In genomic region chr11:97559549-97559948, GRCm38 (mm10) we compare ENCODE assay signal across 10 mouse cellular contexts. TPM values are rescaled to one million over a fixed set of nuclear protein-coding genes. Genes with fewer than 3 reads are reported as not detected.
A peak's percentile ranks its signal among the peaks of the same experiment; 100 is the strongest.
DNase-seq lines count a peak whose midpoint lies in the region.
"Had no signal": no experiment of that assay in that cellular context is flagged by ENCODE, and none has a peak within 500 bp of the region (broad histone marks: within the 10 kb centered on the region; RNA-seq: fewer than 3 reads in every experiment).

No protein-coding gene starts in this region.

- intact Hi-C loops in left cerebral cortex, postnatal 4 days (cut with DNase I) = no loop called here
- intact Hi-C loops in left cerebral cortex, postnatal 10 days (cut with DNase I) = no loop called here

- DNase-seq in embryo, embryonic 10.5 days (ENCODE audit: low spot score) = peak; percentile 60
- DNase-seq in embryo, embryonic 9.5 days (ENCODE audit: extremely low spot score) = no peak
- peak; percentile 54 for DNase-seq in left cerebral cortex, postnatal 4 days
- DNase-seq in left cerebral cortex, postnatal 10 days (ENCODE audit: extremely low spot score in 1 of 2, low spot score in 2 of 2) = no peak
- peak; percentile 44 for DNase-seq in 416B (ENCODE audit: low read depth)
- peak; percentile 56 for DNase-seq in brain, adult 2 months (ENCODE audit: low read depth, low spot score)
- no peak for DNase-seq in adrenal gland, adult 8-10 months
- no peak for DNase-seq in frontal cortex, postnatal 25 days (ENCODE audit: low spot score in 2 of 2)
- DNase-seq: cerebellum, adult 11 months; kidney, adult 18-20 months had no signal

RNA-seq across cellular contexts. Expression of gene Srcin1, which starts 16.4 kb away (rescaled TPM):
- 100 to 1,000 TPM; 163 to 177 TPM for total RNA-seq in left cerebral cortex, postnatal 4 days (2021)
- 100 to 1,000 TPM; 281 to 294 TPM for total RNA-seq in left cerebral cortex, postnatal 10 days (2021)
- total RNA-seq in adrenal gland, adult 8-10 months (2022) = 10 to 100 TPM; 10.7 to 37.6 (median 19.9) TPM

RNA-seq across cellular contexts. Expression of gene 4933428G20Rik, which starts 59.4 kb away (rescaled TPM):
- total RNA-seq in left cerebral cortex, postnatal 4 days (2021) = under 1 TPM in 1 of 2 experiments, not detected in 1; 0.26 TPM
- total RNA-seq in left cerebral cortex, postnatal 10 days (2021) = not detected
- total RNA-seq in adrenal gland, adult 8-10 months (2022) = under 1 TPM in 3 of 4 experiments, not detected in 1; 0.35 to 0.80 (median 0.45) TPM

Comparison
In these comparisons a context has a peak if more than half of its experiments do, and no peak if none do; other contexts are left out.
1. DNase-seq: peak in embryo, embryonic 10.5 days (single experiment), left cerebral cortex, postnatal 4 days (single experiment), 416B (single experiment) and brain, adult 2 months (single experiment); none in embryo, embryonic 9.5 days (single experiment), left cerebral cortex, postnatal 10 days (0 of 2), adrenal gland, adult 8-10 months (single experiment) and frontal cortex, postnatal 25 days (0 of 2).
2. RNA of gene Srcin1, which starts 16.4 kb away (total RNA-seq): 281 to 294 TPM in left cerebral cortex, postnatal 10 days and 163 to 177 TPM in left cerebral cortex, postnatal 4 days; 10.7 to 37.6 TPM in adrenal gland, adult 8-10 months; every median in the first group is over 4 times any median in the second.